Mouse (Mus musculus) fat pad, adult 2 months (tissue): Measurements from ENCODE around the gene Gm28372.
A peak's percentile ranks its signal among the peaks of the same experiment; 100 is the strongest.

Experiments used
- DNase-seq: peaks from one replicate; pipeline ENCODE4 v3.0.0-alpha.2; 2011; ENCODE audit warnings: low read depth, low spot score; ENCODE audit errors: extremely low read depth

Gm28372 gene

GRCm38 (mm10) chr2:130411558-130412495, 6.8 kb downstream of the Gm28372 start:
- DNase-seq: no peak

DNA sequence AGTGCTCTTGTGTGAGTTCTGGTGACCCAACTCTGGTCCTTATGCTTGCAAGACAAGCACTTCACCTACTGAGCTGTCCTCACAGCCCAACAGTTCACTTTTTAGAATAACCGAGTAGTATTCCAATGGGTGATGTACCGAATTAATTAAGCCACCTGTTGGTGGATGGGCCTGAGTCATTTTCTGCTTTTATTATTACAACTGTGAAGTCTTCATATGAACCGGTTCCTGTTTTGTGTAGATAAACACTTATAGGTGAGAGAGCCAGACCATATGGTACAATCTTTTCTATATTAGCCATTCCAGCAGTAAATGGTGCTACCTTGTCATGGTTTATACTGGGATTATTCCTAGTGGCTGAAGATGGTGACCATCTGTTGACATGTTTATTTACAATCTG, 7.7 kb downstream of the Gm28372 start:
- DNase-seq: no peak

GRCm38 (mm10) chr2:130414094-130414856, 9.2 kb downstream of the Gm28372 start:
- no peak for DNase-seq

GRCm38 (mm10) chr2:130421781-130422620, 17.0 kb downstream of the Gm28372 start:
- DNase-seq: no peak

GRCm38 (mm10) chr2:130423397-130424125, 18.5 kb downstream of the Gm28372 start:
- no peak for DNase-seq

DNA sequence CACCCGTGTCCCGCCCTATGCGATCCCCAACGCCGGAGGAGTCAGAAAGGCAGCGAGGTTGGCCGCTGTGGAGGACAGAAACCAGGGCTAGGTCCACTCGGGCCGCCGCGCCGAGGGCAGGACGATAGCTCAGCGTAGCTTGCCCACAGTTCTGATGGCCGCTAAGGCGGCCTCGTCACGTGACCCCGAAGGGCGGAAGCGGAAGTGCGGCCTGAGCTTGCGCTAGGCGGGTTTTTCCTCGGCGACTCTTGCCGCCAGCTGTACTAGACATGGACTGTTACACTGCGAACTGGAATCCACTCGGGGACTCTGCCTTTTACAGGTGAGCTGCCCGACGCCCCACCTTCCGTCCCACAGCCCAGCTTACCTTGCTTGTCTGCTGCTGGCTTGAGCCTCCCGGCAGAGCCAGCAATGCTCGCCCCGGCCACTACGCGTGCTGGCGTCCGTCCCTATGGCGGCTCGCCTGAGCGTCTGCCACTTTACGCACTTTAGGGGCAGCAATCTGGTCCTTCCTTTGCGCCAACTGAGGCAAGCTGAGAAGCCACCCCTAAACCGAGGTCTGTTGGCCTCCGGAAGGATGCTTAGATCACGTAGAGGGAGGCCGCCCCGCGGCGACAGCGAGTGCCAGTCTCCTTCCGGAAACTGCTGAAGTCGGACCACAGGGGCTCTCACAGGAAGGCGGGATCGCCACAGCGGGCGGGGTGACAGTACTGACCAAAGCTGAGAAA, 19.3 kb downstream of the Gm28372 start, which contains the start of the genes Vps16 and Pced1a:
Gene Vps16 (plus strand): TSS at position 214 of the 728 bp plus-strand sequence.
Gene Pced1a (minus strand): TSS at position 576 of the 728 bp plus-strand sequence.
- DNase-seq: peak; percentile 31

DNA sequence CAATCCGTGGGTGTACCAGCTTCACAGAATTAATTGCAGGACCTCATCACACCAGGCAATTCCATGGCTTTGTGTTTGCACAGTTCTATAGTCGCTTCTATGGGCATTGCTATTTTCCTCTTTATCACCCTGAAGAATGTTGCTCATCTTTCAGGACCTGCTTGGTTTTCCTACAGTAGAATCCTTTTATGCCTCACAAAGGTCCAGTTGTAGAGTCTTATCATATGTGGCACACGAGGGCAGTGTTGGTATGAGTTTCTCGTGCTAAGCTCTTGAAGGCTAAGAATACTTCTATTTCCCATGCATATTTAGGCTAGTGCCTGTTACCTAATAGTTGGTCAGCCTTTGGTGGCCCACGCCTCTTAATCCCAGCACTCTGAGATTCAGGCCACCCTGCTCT, 20.1 kb downstream of the Gm28372 start:
- DNase-seq: no peak

GRCm38 (mm10) chr2:130429851-130430250, 24.8 kb downstream of the Gm28372 start:
- DNase-seq: no peak

DNA sequence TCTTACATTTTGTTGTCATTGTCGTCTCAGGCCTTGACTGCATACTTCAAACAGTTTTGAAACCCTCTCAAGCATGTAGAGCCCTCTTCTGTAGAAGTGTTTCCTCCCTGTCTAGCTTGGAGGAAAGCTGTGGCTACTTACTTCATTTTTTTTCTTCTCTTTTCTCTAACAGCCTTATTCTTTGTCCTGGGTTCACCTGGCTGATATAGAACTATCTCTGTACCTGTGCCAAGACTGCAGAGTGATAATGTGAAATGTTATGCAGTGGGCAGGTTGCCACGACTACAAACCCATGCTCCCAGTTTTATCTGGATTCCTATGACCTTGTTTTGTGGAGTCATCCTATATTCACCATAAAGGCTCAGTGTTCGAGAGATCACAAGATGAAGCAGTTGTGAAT, 25.4 kb downstream of the Gm28372 start:
- DNase-seq: no peak

DNA sequence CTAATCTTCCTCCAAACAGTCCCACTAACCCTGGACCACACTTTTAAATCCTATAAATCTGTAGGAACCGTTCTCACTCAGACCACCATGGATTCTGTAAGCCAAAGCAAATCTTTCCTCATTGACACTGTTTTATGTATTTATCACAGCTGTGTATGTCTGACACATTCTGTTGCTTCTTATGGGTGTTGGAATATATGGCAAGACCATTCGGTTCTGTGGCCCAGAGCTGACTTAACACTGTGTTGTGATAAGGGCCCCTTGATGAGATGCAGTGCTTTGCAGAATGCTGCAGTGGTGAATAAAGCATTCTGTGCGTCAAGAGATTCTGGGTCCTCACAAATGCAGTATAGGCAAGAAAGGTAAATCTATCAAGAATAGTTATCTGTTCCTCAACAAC, 27.1 kb downstream of the Gm28372 start:
- no peak for DNase-seq

GRCm38 (mm10) chr2:130433152-130433551, 28.1 kb downstream of the Gm28372 start:
- no peak for DNase-seq

DNA sequence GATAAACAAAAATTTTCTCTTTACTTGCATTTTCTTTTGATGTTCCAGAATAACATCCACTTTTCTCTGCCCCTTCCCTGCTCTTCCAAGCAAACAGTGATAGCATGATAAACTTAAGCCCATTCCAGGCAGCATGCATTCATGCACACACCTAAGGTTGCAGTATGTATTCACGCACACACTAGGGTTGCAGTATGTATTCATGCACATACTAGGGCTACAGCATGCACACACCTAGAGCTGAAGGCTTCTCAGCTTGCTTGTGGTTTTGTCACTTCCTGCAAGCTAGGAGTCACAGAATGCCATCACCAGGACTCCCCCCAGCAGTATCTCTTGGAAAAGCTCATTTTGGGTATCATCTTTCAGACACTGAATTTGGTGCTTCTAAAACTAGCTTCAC, 31.7 kb downstream of the Gm28372 start:
- DNase-seq: no peak

DNA sequence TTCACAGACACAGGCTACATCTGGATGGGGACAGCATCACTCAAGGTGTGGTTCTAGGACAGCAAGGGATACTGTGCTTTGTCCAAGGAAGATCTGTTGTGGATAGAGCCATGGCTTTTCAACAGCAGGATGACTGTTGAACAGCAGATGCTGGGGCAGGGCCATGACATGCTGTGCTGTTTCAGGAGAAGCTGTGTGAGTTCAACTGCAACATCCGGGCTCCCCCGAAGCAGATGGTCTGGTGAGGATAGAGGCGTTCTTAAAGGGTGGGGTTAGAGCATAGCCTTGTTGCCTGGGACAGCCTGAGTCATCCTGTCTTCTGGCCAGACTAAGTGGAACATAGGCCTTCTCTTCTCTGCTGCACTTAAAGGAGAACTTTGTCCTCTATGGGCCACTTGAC, 33.8 kb downstream of the Gm28372 start:
- DNase-seq: no peak

- DNase-seq: no peak
Measured at GRCm38 (mm10) chr2:130439840-130440480, 34.9 kb downstream of the Gm28372 start.

DNA sequence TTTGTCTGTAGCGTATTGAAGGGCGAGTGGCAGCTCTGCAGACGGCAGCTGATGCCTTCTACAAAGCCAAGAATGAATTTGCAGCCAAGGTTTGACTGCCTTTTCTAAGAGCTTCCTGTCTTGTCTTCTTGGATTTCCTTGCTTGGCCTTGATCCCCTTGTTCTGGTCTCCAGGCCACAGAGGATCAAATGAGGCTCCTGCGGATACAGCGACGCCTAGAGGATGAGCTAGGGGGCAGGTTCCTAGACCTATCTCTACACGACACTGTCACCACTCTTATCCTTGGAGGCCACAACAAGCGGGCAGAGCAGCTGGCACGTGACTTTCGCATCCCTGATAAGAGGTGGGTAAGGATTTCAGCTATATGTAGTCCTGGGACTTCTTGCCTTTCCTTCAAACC, 37.1 kb downstream of the Gm28372 start:
- no peak for DNase-seq

DNA sequence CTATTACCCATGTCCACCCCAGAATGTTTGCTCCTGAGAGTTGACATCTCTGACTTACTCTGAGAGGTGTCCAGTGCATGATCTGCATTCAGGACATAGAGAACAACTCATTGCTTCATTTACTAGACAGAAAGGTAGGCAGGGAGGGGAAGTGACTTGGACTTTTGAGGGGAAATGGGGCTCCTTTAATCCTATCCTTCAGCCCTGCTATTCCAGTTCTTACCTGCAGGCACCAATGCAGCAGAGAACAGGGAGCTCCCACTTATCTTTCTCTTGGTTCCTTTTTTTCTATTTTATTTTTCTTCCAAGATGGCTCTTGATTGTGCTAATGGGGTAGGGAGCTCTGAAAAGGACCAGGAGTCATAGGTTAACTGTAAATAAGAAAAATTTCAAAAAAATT, 43.4 kb downstream of the Gm28372 start:
- no peak for DNase-seq

- DNase-seq: no peak
Measured at GRCm38 (mm10) chr2:130449021-130449793, 44.2 kb downstream of the Gm28372 start.

GRCm38 (mm10) chr2:130449794-130450433, 44.9 kb downstream of the Gm28372 start, which contains the start of gene Ptpra:
Gene Ptpra, plus strand, starts transcription at chr2:130450278.
- no peak for DNase-seq
